Mouse (Mus musculus): ENCODE measurements at regions not wholly inside any gene's neighbourhood (a gene's known extent, or its start where the extent isn't known, plus 50 kb on each side); places are given as distances from the start of the nearest gene placed in this dataset.

- no peak overlapping the region for H3K4me3 ChIP-seq
- no peak overlapping the region for H3K4me2 ChIP-seq
- no peaks in the 10 kb centered on the region for H3K27me3 ChIP-seq
- no peaks in the 10 kb centered on the region for H3K4me1 ChIP-seq (replicated peaks)
- H3K9ac ChIP-seq = no peak overlapping the region
- H3K9me3 ChIP-seq (replicated peaks) = no peaks in the 10 kb centered on the region
- no peak overlapping the region for H3K27ac ChIP-seq
- 50% methylated on average over 1 of the region's 1 CpGs for WGBS
- H3K36me3 ChIP-seq = no peaks in the 10 kb centered on the region
- ATAC-seq (replicated peaks; ENCODE audit: insufficient number of reproducible peaks, insufficient read depth, low FRiP score, low read depth) = no peak
These were observed 263.5 kb downstream of the Rnf152 start for GRCm38 (mm10) chr1:105093012-105093411.

- Histone ChIP-seq H3K4me3 (no peak overlapping the region), H3K36me3 (no peaks in the 10 kb centered on the region), H3K9ac (no peak overlapping the region), H3K9me3 (replicated peaks) (no peaks in the 10 kb centered on the region), H3K27ac (no peak overlapping the region), H3K4me2 (no peak overlapping the region), H3K27me3 (no peaks in the 10 kb centered on the region), H3K4me1 (replicated peaks) (no peaks in the 10 kb centered on the region)
- WGBS = 19% methylated on average over 6 of the region's 6 CpGs
- no peak for ATAC-seq (replicated peaks; ENCODE audit: insufficient number of reproducible peaks, insufficient read depth, low FRiP score, low read depth)
These were observed 264.1 kb downstream of the Rnf152 start for GRCm38 (mm10) chr1:105092309-105092904.

- H3K4me3 ChIP-seq = no peak overlapping the region
- no peaks in the 10 kb centered on the region for H3K9me3 ChIP-seq (replicated peaks)
- H3K27me3 ChIP-seq = no peaks in the 10 kb centered on the region
- no peak overlapping the region for H3K27ac ChIP-seq
- no peak for ATAC-seq (replicated peaks; ENCODE audit: insufficient number of reproducible peaks, insufficient read depth, low FRiP score, low read depth)
- H3K4me2 ChIP-seq = no peak overlapping the region
- H3K36me3 ChIP-seq = no peaks in the 10 kb centered on the region
- 82% methylated on average over 7 of the region's 7 CpGs for WGBS
- H3K4me1 ChIP-seq (replicated peaks) = no peaks in the 10 kb centered on the region
- no peak overlapping the region for H3K9ac ChIP-seq
These were observed 267.6 kb downstream of the Rnf152 start for GRCm38 (mm10) chr1:105088765-105089520.

GRCm38 (mm10) chr1:105087623-105088022, 268.9 kb downstream of the Rnf152 start:
- 58% methylated on average over 1 of the region's 1 CpGs for WGBS
- Histone ChIP-seq H3K27ac (no peak overlapping the region), H3K4me1 (replicated peaks) (no peaks in the 10 kb centered on the region), H3K4me3 (no peak overlapping the region), H3K9ac (no peak overlapping the region), H3K4me2 (no peak overlapping the region), H3K36me3 (no peaks in the 10 kb centered on the region), H3K27me3 (no peaks in the 10 kb centered on the region), H3K9me3 (replicated peaks) (no peaks in the 10 kb centered on the region)
- ATAC-seq (replicated peaks; ENCODE audit: insufficient number of reproducible peaks, insufficient read depth, low FRiP score, low read depth) = no peak

GRCm38 (mm10) chr1:105084556-105084955, 272.0 kb downstream of the Rnf152 start:
- WGBS = 79% methylated on average over 3 of the region's 3 CpGs
- no peaks in the 10 kb centered on the region for H3K36me3 ChIP-seq
- no peak overlapping the region for H3K4me2 ChIP-seq
- H3K27me3 ChIP-seq = no peaks in the 10 kb centered on the region
- H3K4me3 ChIP-seq = no peak overlapping the region
- no peak overlapping the region for H3K9ac ChIP-seq
- no peak overlapping the region for H3K27ac ChIP-seq
- H3K9me3 ChIP-seq (replicated peaks) = no peaks in the 10 kb centered on the region
- no peak for ATAC-seq (replicated peaks; ENCODE audit: insufficient number of reproducible peaks, insufficient read depth, low FRiP score, low read depth)
- no peaks in the 10 kb centered on the region for H3K4me1 ChIP-seq (replicated peaks)

- H3K27me3 ChIP-seq = no peaks in the 10 kb centered on the region
- H3K4me1 ChIP-seq (replicated peaks) = no peaks in the 10 kb centered on the region
- H3K36me3 ChIP-seq = no peaks in the 10 kb centered on the region
- no peak overlapping the region for H3K4me3 ChIP-seq
- H3K9me3 ChIP-seq (replicated peaks) = no peaks in the 10 kb centered on the region
- H3K4me2 ChIP-seq = no peak overlapping the region
- ATAC-seq (replicated peaks; ENCODE audit: insufficient number of reproducible peaks, insufficient read depth, low FRiP score, low read depth) = no peak
- WGBS = 69% methylated on average over 6 of the region's 6 CpGs
- no peak overlapping the region for H3K9ac ChIP-seq
- no peak overlapping the region for H3K27ac ChIP-seq
These were observed 272.9 kb downstream of the Rnf152 start for GRCm38 (mm10) chr1:105083551-105084103.

- Histone ChIP-seq H3K4me3 (no peak overlapping the region), H3K4me1 (replicated peaks) (no peaks in the 10 kb centered on the region), H3K9ac (no peak overlapping the region), H3K4me2 (no peak overlapping the region), H3K27me3 (no peaks in the 10 kb centered on the region), H3K9me3 (replicated peaks) (no peaks in the 10 kb centered on the region), H3K27ac (no peak overlapping the region), H3K36me3 (no peaks in the 10 kb centered on the region)
- no peak for ATAC-seq (replicated peaks; ENCODE audit: insufficient number of reproducible peaks, insufficient read depth, low FRiP score, low read depth)
- WGBS = 82% methylated on average over 2 of the region's 2 CpGs
These were observed 273.5 kb downstream of the Rnf152 start for GRCm38 (mm10) chr1:105082823-105083550.

GRCm38 (mm10) chr1:105081942-105082341, 274.6 kb downstream of the Rnf152 start:
- Histone ChIP-seq H3K4me3 (no peak overlapping the region), H3K4me2 (no peak overlapping the region), H3K36me3 (no peaks in the 10 kb centered on the region), H3K27me3 (no peaks in the 10 kb centered on the region), H3K27ac (no peak overlapping the region), H3K4me1 (replicated peaks) (no peaks in the 10 kb centered on the region), H3K9ac (no peak overlapping the region), H3K9me3 (replicated peaks) (no peaks in the 10 kb centered on the region)
- ATAC-seq (replicated peaks; ENCODE audit: insufficient number of reproducible peaks, insufficient read depth, low FRiP score, low read depth) = no peak
- 46% methylated on average over 2 of the region's 2 CpGs for WGBS

GRCm38 (mm10) chr1:105079437-105079836, 277.1 kb downstream of the Rnf152 start:
- no peaks in the 10 kb centered on the region for H3K9me3 ChIP-seq (replicated peaks)
- no peaks in the 10 kb centered on the region for H3K27me3 ChIP-seq
- no peak overlapping the region for H3K4me2 ChIP-seq
- WGBS = 70% methylated on average over 5 of the region's 5 CpGs
- H3K4me3 ChIP-seq = no peak overlapping the region
- no peak overlapping the region for H3K9ac ChIP-seq
- H3K36me3 ChIP-seq = no peaks in the 10 kb centered on the region
- no peak for ATAC-seq (replicated peaks; ENCODE audit: insufficient number of reproducible peaks, insufficient read depth, low FRiP score, low read depth)
- no peaks in the 10 kb centered on the region for H3K4me1 ChIP-seq (replicated peaks)
- H3K27ac ChIP-seq = no peak overlapping the region

GRCm38 (mm10) chr1:105075728-105076127, 280.8 kb downstream of the Rnf152 start:
- no peak overlapping the region for H3K9ac ChIP-seq
- WGBS = 78% methylated on average over 3 of the region's 3 CpGs
- H3K4me1 ChIP-seq (replicated peaks) = no peaks in the 10 kb centered on the region
- no peak overlapping the region for H3K4me2 ChIP-seq
- no peaks in the 10 kb centered on the region for H3K36me3 ChIP-seq
- H3K9me3 ChIP-seq (replicated peaks) = no peaks in the 10 kb centered on the region
- no peak overlapping the region for H3K27ac ChIP-seq
- no peak overlapping the region for H3K4me3 ChIP-seq
- H3K27me3 ChIP-seq = no peaks in the 10 kb centered on the region
- no peak for ATAC-seq (replicated peaks; ENCODE audit: insufficient number of reproducible peaks, insufficient read depth, low FRiP score, low read depth)

GRCm38 (mm10) chr1:105074326-105074725, 282.2 kb downstream of the Rnf152 start:
- Histone ChIP-seq H3K27me3 (no peaks in the 10 kb centered on the region), H3K27ac (no peak overlapping the region), H3K4me3 (no peak overlapping the region), H3K9ac (no peak overlapping the region), H3K9me3 (replicated peaks) (no peaks in the 10 kb centered on the region), H3K36me3 (no peaks in the 10 kb centered on the region), H3K4me2 (no peak overlapping the region), H3K4me1 (replicated peaks) (no peaks in the 10 kb centered on the region)
- no peak for ATAC-seq (replicated peaks; ENCODE audit: insufficient number of reproducible peaks, insufficient read depth, low FRiP score, low read depth)
- 15% methylated on average over 1 of the region's 1 CpGs for WGBS
